Mouse (Mus musculus) cerebellum, adult 11 months (tissue): Measurements from ENCODE around the gene Clic1.

ENCODE experiments used
- DNase-seq: peaks from one replicate; pipeline ENCODE4 v3.0.0; 2022

Clic1 gene

GRCm38 (mm10) chr17:35092403-35093198 is 42.8 kb downstream of the Clic1 start:
- DNase-seq, result no peak

DNA sequence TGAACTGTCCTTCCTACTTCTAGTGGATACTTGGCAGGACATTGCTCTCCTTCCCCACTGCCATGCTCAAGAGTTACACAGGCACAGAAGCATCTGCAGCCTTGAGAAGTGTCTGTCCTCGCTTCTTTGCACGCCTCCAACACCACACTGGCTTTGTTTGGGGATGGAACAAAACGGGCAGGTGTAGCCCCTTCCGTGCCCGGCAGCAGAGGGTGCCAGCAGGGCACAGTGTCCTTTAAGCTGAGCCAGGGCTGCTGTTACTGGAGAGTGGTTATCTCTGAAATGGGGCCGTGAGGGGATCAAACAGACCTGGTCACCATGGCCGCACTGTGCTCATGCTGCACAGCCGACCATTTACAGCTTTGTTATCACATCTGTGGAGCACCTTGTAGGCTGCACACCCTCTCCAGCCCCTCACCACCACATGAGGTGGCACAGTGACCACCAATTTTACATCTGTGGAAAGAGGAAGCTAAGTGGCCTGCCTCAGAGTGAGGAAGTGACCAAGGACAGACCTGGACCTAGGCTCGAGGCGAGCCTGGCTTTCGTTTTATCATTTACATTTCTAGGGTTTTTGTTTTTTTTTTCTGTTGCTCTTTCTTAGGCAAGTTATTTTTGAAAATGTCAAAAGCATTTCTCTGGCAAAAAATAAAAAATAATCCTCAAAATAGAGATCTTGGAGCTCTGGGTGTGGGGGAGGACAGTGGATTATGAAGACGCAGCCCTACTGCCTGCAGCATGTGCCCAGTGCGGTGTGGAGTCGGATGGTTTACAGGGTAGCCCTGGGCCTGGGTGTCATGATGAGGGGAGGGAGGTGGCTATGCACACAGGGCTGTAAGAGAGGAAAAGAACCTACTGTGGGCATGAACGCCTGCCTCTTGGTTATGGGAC is 45.0 kb downstream of the Clic1 start:
- DNase-seq, result no peak

DNA sequence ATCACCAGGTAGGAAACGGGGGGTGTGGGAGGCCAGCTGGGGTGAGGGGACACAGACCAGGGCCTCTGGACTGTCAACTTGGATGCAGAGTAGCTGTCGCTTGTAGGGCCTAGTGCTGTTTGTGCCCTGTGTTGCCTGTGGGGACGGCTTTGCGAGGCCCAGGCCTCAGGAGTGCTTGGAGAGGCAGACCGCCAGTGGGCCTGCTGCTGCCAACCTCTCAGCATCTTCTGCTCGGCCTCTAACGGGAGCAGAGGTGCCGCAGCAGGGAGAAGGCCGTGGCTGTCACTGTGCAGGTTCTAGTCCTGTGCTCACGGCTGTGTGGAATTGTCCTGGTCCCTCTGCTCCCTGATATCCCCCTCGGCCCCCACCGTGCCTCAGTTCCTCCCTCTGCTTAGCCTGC is 46.8 kb downstream of the Clic1 start:
- DNase-seq, result no peak

DNA sequence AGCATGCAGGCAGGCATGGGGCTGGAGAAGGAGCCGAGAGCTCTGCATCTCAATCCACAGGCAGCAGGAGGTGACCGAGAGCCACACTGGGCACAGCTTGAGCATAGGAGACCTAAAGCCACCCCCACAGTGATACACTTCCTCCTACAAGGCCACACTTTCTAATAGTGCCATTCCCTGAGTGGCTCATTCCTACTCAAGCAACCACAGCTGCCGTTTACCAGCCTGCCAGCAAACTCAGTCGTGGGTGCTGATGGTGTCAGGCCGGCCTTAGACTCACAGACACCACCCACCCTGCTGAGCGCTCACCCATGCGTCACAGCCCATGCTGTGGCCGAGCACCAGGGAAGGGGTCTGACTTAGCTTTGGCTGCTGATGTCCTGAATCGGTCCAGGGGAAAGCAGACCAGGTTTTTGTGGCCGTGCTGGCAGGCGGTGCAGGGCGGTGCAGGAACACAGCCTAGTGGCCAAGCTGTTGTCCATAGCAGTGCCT is 47.4 kb downstream of the Clic1 start:
- peak; percentile 65 for DNase-seq

- no peak for DNase-seq
Measured at GRCm38 (mm10) chr17:35100196-35100765, 50.5 kb downstream of the Clic1 start.

- no peak for DNase-seq
Measured at GRCm38 (mm10) chr17:35101161-35101560, 51.4 kb downstream of the Clic1 start.

DNA sequence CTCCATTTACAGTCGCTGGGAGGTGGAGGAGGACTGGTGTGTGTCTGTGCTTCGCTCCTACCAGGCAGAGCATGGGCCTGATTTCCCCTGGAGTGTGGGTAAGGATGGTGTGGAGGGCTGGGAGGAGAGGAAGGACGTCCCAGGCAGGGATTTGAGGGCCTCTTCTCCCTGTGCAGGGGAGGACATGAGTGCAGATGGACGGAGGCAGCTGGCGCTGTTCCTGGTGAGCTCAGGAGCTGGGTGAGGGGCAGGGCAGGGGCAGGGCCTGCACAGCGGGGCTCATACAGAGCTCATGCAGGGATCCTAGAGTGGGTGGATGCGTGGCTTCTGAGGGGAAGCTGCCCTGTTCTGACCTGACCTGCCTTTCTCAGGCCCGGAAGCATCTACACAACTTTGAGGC is 52.5 kb downstream of the Clic1 start:
- no peak for DNase-seq

- no peak for DNase-seq
Measured at GRCm38 (mm10) chr17:35103221-35103690, 53.5 kb downstream of the Clic1 start.

DNA sequence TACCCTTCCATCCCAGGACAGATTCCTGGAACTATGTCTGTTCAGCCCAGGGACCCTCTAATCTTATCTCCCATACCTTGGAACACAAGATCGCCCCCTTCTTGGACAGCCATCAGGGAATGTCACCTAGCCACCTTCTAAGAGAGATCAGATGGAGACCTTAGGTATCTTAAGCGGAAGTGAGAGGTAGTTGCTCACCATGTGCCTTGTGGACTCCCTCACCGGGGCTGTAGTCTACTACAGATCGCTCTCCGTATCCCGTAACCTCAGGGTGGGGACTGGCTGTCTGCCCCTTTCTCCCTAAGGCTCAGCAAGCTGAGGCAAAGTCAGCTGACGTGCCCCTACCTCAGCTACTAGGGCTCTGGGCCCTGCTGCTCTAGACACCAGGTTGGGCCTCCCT is 54.3 kb downstream of the Clic1 start:
- no peak for DNase-seq

GRCm38 (mm10) chr17:35104754-35105153 is 55.0 kb downstream of the Clic1 start:
- DNase-seq, result no peak

GRCm38 (mm10) chr17:35105740-35106389 is 56.1 kb downstream of the Clic1 start:
- peak; percentile 63 for DNase-seq

- DNase-seq, result no peak
Measured at GRCm38 (mm10) chr17:35106522-35106921, 56.8 kb downstream of the Clic1 start.

DNA sequence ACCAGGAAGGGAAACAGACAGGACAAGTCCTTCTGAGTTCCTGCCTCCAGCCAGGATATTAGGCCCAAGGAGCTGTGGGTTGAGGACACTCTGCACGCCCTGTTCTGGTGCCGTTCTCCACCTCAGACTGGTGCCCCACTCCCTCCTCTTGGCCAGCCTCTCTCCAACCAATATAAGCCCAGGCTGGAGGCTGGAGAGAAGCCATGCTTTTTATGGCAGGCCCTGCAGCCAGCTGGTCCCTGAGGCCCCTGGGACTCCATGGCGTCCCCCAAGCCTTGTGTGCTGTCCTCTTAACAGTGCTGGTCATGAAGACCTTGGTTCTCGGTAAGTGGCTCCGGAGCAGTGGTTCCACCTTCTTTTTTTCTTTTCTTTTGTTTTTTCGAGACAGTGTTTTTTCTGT is 58.3 kb downstream of the Clic1 start, which contains the start of gene Ly6g5c:
Ly6g5c (plus strand) TSS at position 183 of the 400 bp plus-strand sequence.
- peak; percentile 62 for DNase-seq
